Mouse (Mus musculus) right cerebral cortex, postnatal 14 days (tissue): ENCODE measurements at regions not wholly inside any gene's neighbourhood (a gene's known extent, or its start where the extent isn't known, plus 50 kb on each side); places are given as distances from the start of the nearest gene placed in this dataset.

Source experiments
- DNase-seq: peaks from one replicate; pipeline ENCODE4 v3.0.0; 2022

DNA sequence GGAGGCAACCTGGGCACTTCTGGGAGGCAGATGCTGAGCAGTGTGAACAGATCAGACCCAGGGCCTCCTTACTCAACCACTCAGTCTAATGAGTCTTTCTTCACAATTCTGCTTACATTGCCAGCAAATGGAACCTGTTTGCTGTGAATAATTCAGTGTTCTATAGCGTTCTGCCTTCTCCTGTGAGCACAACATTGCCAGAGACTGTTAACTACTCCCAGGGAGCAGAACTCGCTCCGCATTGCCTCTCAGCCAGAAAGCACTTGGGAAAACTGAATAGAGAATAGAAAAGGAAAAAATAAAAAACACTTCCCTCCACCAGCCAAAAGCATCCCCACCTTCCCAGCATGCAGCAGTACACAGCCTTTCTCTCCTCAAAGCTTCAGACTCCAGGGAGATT is 51.5 kb downstream of the Aym1 start:
- no peak for DNase-seq

DNA sequence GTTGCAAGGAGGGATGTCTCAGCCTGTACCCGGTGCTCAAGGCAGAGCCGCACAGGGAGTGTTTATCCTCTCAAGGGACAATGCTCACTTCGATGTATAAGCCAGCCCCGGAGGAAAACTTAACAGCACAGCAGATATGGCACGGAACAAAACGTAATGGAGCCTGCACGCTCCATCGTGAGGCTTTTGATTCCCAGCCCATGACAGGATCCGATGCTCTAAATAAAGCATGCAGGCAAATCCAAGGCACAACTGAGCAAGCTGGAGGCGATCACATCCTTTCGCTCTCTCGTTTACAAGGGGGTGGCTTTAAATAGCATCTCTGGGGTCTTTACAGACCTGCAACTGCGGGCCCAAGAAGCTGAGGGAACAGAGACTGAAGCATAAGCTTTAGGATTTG is 53.9 kb downstream of the Aym1 start:
- peak; percentile 25 for DNase-seq

DNA sequence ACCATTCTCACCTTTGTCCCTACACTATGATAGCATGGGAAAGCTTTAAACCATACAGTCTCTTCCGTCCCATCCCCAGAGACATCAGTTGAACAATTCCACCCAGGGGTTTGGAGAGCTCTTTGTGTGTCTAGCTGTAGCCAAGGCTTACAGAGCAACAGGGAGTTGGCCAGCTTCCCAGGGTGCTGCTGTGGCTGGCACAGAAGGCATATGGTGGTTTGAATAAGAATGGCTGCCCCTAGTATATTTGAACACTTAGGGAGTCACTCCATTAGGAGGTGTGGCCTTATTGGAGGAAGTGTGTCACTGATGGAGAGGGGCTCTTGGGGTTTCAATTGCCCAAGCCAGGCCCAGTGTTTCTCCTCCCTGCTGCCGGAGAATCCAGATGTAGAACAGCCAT is 57.5 kb downstream of the Aym1 start:
- DNase-seq: peak; percentile 64

DNA sequence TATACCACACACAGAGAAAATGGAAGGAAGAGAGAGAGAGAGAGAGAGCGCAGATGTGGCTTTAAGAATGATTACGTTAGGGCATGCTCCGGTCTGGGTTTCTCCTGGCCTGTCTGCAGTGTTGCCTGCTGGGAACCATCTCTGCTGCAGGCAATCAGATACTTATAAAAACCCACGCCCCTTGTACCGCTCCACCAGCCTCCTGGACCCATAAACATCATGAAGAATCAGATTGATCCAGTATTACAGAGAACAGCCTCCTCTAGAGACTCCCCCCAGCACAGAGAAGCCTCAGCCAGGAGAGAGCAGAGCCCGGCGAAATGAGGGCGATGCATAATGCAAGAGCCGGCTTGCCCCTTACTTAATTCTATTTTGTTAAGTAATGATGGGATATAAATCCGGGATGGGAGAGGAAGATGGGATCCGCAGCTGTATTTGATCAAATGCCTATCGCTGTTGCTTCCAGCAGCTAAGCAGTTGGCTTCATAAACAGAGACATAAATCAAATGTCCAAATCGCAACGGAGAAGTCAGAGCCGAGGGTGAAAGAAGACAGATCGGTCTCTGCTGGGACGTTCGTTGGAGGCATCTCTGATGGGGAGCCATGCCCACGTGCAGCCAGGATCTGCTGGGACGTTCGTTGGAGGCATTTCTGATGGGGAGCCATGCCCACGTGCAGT is 61.4 kb downstream of the Aym1 start:
- DNase-seq: no peak

DNA sequence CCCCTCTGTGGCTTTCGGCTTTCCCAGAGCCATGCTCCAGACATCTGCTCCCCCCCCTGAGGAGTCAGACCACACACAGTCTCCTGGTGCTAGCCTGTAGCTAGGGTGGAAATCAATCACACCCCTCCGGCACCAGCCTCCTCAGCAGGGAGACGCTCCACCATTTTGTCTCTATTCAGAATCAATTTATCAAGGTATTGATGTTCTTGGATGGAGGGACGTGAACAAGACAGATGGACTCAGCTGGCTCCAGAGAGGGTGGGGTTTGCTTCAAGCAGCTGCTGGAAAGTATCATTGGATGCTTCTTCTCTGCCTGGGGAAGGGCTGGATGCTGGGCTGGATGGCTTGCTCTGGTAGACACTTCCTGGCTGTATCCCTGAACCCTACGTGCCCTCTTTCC is 63.5 kb downstream of the Aym1 start:
- DNase-seq: no peak

DNA sequence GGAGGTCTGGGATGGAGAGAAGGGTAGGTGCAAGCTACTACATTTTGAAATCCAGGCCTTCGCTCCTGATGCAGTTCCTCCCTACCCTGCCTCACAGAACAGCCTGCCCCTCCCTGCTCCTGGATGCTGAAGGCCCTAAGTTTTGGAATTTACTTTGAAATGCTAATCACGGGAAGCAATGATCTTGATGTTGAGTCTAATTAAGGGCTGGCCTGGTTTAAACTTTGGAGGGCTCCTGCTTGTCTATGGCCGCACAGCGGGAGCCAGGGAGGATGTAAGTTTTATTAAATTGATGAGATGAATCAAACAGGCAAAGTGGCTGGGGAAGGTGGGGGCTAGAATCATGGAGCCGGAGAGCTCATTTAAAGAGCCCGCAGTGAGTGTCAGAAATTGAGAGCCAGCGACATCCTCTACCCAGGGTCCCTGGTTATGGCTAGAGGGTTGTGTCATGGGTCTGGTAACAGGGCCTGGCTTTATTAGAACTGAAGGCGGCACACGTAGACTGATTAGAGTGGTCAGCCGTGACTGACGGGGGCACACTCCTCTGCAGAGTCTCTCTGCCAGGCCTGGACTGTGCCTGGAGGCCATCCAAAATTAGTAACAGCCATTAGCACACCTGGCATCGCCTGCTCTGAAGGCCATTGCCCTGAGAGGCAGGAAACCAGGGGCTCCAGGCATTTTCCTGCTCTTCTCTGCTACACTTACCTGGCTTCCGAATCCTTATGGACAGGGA is 65.1 kb downstream of the Aym1 start:
- no peak for DNase-seq

DNA sequence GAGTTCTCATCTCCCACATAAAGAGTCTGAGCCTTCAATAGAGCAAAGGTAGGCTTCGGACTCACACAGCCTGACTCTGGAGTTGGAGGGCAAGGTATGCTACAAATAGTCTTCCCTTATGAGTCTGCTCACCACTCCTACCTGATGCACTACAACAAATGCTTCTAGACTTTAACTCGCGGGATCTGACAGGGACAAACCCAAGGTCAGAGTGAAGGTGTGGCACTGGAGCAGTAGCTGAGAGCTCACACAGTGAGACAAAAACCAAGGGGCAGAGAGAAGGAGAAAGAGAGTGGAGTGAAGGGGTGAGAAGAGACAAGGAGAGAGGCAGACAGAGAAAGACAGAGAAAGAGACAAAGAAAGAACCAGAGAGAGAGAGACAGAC is 65.6 kb downstream of the Aym1 start:
- no peak for DNase-seq

DNA sequence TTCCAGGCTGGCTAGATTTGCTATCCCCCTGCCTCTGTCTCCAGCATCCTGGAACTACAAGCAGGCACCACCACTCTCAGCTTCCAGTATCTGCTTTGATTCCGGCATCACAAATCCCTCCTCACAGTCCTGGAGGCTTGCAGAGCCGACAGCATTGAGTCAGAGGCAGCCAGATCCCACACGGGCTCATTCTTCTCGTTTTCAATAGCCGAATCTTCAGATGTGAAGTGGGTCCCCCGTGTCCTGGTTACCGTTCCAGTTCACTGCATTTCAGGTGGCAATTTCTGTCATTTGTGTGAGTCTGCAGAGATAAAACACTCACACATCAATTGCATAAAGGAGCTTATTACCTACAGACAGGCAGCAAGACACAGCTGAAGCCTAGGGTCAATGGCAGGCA is 62.4 kb upstream of the Wscd2 start:
- DNase-seq: no peak

DNA sequence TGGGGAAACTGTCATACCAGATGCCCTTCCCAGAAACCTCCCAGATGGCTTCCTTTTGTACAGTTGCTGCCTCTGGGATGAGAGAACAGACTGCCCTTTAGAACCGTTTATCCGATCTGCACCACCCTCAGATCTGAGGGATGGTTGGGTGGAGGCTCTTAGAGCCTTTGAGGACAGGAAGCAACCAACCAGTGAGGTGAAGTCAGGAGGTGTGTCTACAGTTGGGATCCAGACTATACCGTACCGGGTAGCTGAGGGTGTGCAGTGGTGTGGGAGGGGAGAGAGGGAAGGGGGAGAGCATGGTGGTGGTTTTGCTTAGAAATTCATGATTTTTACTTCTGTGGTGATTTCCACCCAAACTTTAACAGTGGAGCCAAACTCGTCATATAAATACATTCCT is 58.8 kb upstream of the Wscd2 start:
- DNase-seq: no peak

DNA sequence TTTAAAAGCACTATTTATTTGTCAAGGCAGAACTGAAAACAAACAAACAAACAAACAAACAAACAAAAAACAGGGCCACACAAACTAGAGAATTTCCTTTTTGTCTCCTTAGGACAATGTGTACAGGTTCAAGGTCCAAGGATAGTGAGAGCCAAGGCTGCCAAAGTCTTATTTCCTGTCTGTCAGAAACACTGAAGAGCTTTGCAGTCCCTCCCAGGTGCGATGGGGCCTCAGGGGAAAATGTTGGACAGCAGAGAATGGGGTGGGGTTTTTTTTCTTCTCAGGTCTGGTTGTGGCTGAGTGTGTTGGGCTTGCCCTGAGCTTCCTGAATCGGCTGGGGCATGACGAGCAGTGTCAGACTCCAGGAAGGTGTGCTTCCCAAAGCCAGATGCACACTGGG is 53.1 kb upstream of the Wscd2 start:
- DNase-seq: no peak
